Mouse (Mus musculus): ENCODE results near the gene Ank2. TPM values are rescaled to one million over a fixed set of nuclear protein-coding genes. Genes with fewer than 3 reads are reported as not detected.
A peak's percentile ranks its signal among the peaks of the same experiment; 100 is the strongest.

Gene Ank2
- polyA plus RNA-seq, 1 experiment: 32.5 TPM

GRCm38 (mm10) chr3:127123376-127123775 is 375.8 kb downstream of the Ank2 start:
- peak overlapping the region; percentile 38 for H3K4me3 ChIP-seq (ENCODE audit: insufficient read depth, low read depth, low read length)
- 0 out of 2 replicates have a peak, but pooled peaks cover 5% of the 10 kb centered on the region for H3K4me1 ChIP-seq (ENCODE audit: control insufficient read depth, insufficient read depth, insufficient read length, low read length)
- H3K27ac ChIP-seq (replicated peaks; ENCODE audit: low read depth, low read length): no peak overlapping the region

DNA sequence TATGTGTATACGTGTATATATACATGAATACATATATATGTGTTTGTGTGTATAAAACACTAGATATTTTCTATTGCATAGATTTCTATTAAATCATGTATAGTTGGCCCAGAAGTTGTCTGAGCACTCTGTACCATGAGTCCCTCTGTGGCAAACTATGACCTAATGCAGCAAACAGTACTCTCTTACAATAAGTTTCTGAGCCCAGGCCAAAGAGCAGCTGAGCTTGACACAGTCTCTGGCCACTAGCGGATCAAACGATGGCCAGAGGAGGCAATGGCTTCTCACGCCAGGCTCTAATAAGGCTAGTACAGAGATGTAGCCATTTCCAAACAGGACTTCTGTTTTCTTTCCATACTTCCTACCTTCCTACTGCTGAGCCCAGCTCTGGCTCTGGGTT is 380.4 kb downstream of the Ank2 start:
- Histone ChIP-seq H3K4me3 (ENCODE audit: insufficient read depth, low read depth, low read length) (no peak overlapping the region), H3K27ac (replicated peaks; ENCODE audit: low read depth, low read length) (no peak overlapping the region), H3K4me1 (ENCODE audit: control insufficient read depth, insufficient read depth, insufficient read length, low read length) (no peaks in the 10 kb centered on the region)

- Histone ChIP-seq H3K27ac (replicated peaks; ENCODE audit: low read depth, low read length) (no peak overlapping the region), H3K4me3 (ENCODE audit: insufficient read depth, low read depth, low read length) (no peak overlapping the region), H3K4me1 (ENCODE audit: control insufficient read depth, insufficient read depth, insufficient read length, low read length) (no peaks in the 10 kb centered on the region)
Measured at GRCm38 (mm10) chr3:127116226-127116625, 382.9 kb downstream of the Ank2 start.

GRCm38 (mm10) chr3:127113238-127113637 is 385.9 kb downstream of the Ank2 start:
- H3K4me1 ChIP-seq (ENCODE audit: control insufficient read depth, insufficient read depth, insufficient read length, low read length): no peaks in the 10 kb centered on the region
- no peak overlapping the region for H3K27ac ChIP-seq (replicated peaks; ENCODE audit: low read depth, low read length)
- no peak overlapping the region for H3K4me3 ChIP-seq (ENCODE audit: insufficient read depth, low read depth, low read length)

- H3K27ac ChIP-seq (replicated peaks; ENCODE audit: low read depth, low read length): no peak overlapping the region
- no peaks in the 10 kb centered on the region for H3K4me1 ChIP-seq (ENCODE audit: control insufficient read depth, insufficient read depth, insufficient read length, low read length)
- H3K4me3 ChIP-seq (ENCODE audit: insufficient read depth, low read depth, low read length): no peak overlapping the region
Measured at GRCm38 (mm10) chr3:127109413-127109812, 389.7 kb downstream of the Ank2 start.

- Histone ChIP-seq H3K4me3 (ENCODE audit: insufficient read depth, low read depth, low read length) (no peak overlapping the region), H3K27ac (replicated peaks; ENCODE audit: low read depth, low read length) (no peak overlapping the region), H3K4me1 (ENCODE audit: control insufficient read depth, insufficient read depth, insufficient read length, low read length) (no peaks in the 10 kb centered on the region)
Measured at GRCm38 (mm10) chr3:127108481-127108880, 390.7 kb downstream of the Ank2 start.

- Histone ChIP-seq H3K4me1 (ENCODE audit: control insufficient read depth, insufficient read depth, insufficient read length, low read length) (no peaks in the 10 kb centered on the region), H3K27ac (replicated peaks; ENCODE audit: low read depth, low read length) (no peak overlapping the region), H3K4me3 (ENCODE audit: insufficient read depth, low read depth, low read length) (no peak overlapping the region)
Measured at GRCm38 (mm10) chr3:127107281-127107680, 391.9 kb downstream of the Ank2 start.

DNA sequence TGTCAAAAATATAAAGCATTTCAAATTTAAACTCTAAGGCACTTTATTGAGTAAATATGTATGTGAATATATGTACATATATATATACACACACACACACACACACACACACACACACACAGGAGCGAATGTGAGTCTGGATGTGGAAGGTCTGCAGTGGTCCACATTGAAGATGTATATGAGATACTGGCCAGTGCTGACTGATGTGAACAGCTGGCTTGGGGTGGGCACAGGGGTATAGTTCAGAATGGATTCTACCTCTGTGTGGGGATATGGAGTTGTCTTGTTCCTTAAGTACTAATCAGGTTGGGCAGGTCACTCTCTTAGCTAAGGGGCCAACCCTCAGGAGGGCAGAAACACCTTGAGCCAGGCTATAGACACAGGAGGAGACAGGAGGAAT is 397.8 kb downstream of the Ank2 start:
- no peaks in the 10 kb centered on the region for H3K4me1 ChIP-seq (ENCODE audit: control insufficient read depth, insufficient read depth, insufficient read length, low read length)
- no peak overlapping the region for H3K4me3 ChIP-seq (ENCODE audit: insufficient read depth, low read depth, low read length)
- no peak overlapping the region for H3K27ac ChIP-seq (replicated peaks; ENCODE audit: low read depth, low read length)

GRCm38 (mm10) chr3:127097745-127098144 is 401.4 kb downstream of the Ank2 start:
- Histone ChIP-seq H3K4me1 (ENCODE audit: control insufficient read depth, insufficient read depth, insufficient read length, low read length) (no peaks in the 10 kb centered on the region), H3K27ac (replicated peaks; ENCODE audit: low read depth, low read length) (no peak overlapping the region), H3K4me3 (ENCODE audit: insufficient read depth, low read depth, low read length) (no peak overlapping the region)

DNA sequence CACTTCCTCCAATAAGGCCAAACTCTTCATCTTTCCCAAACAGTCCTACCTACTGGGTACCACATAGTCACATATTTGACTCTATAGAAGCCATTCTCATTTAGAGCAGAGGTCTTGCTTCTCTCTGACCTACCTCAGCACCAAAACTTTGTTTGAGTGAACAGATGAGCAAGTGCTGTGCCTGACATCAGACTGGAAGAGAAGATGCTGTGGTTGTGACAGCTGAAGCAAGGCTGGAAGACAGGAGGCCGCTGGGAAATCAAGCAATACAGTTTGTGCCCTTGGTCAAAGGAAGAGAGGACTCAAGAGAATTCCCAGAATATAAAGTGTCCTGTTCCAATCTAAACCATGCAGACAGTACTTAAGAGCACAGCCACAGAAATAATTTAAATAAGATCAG is 402.0 kb downstream of the Ank2 start:
- H3K4me3 ChIP-seq (ENCODE audit: insufficient read depth, low read depth, low read length): no peak overlapping the region
- H3K27ac ChIP-seq (replicated peaks; ENCODE audit: low read depth, low read length): no peak overlapping the region
- H3K4me1 ChIP-seq (ENCODE audit: control insufficient read depth, insufficient read depth, insufficient read length, low read length): no peaks in the 10 kb centered on the region

DNA sequence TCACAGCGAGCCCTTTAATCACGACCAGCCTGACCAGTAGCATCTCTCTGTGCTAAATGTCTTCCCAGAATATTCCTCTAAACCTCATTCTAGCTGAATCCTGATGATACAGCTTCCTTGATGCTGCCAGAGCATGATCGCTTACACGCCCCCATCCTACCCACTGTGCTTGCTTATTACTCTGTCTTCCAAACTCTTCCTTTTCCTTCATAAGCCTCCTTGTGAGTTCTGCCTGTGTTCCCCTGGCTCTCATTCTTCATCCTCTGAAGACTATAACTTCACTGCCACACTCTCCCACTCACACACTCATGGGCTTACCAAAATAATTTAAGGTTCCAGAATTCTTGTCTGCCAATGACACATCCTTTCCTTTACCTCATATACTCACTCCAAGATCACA is 405.5 kb downstream of the Ank2 start:
- H3K4me3 ChIP-seq (ENCODE audit: insufficient read depth, low read depth, low read length): no peak overlapping the region

DNA sequence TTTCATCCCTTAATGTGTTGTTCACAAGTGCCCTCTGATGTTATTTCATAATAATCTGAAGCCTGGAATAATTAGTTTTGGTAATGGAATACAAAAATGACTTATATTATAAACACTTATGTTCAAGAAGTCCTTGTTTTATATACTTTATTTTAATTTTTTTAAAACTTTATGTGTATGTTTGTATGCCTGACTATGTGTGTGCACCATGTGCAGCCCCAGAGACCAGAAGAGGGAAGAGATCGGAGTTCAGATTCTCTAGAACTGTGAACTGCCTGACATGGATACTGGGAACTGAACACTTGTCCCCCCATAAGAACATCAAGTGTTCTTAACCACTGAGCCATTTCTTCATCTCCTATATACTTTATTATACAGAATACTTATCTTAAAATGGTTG is 411.6 kb downstream of the Ank2 start:
- H3K4me3 ChIP-seq (ENCODE audit: insufficient read depth, low read depth, low read length): no peak overlapping the region

More for the DNA sequence above, 405.5 kb downstream of the Ank2 start:
- H3K27ac ChIP-seq (replicated peaks; ENCODE audit: low read depth, low read length): no peak overlapping the region
- H3K4me1 ChIP-seq (ENCODE audit: control insufficient read depth, insufficient read depth, insufficient read length, low read length): no peaks in the 10 kb centered on the region

GRCm38 (mm10) chr3:127086834-127087506 is 412.2 kb downstream of the Ank2 start:
- no peak overlapping the region for H3K4me3 ChIP-seq (ENCODE audit: insufficient read depth, low read depth, low read length)
- H3K4me1 ChIP-seq (ENCODE audit: control insufficient read depth, insufficient read depth, insufficient read length, low read length): no peaks in the 10 kb centered on the region
- H3K27ac ChIP-seq (replicated peaks; ENCODE audit: low read depth, low read length): no peak overlapping the region

More for the DNA sequence above, 411.6 kb downstream of the Ank2 start:
- no peaks in the 10 kb centered on the region for H3K4me1 ChIP-seq (ENCODE audit: control insufficient read depth, insufficient read depth, insufficient read length, low read length)
- no peak overlapping the region for H3K27ac ChIP-seq (replicated peaks; ENCODE audit: low read depth, low read length)

GRCm38 (mm10) chr3:127077369-127077768 is 421.8 kb downstream of the Ank2 start:
- H3K4me3 ChIP-seq (ENCODE audit: insufficient read depth, low read depth, low read length): no peak overlapping the region
- no peak overlapping the region for H3K27ac ChIP-seq (replicated peaks; ENCODE audit: low read depth, low read length)

DNA sequence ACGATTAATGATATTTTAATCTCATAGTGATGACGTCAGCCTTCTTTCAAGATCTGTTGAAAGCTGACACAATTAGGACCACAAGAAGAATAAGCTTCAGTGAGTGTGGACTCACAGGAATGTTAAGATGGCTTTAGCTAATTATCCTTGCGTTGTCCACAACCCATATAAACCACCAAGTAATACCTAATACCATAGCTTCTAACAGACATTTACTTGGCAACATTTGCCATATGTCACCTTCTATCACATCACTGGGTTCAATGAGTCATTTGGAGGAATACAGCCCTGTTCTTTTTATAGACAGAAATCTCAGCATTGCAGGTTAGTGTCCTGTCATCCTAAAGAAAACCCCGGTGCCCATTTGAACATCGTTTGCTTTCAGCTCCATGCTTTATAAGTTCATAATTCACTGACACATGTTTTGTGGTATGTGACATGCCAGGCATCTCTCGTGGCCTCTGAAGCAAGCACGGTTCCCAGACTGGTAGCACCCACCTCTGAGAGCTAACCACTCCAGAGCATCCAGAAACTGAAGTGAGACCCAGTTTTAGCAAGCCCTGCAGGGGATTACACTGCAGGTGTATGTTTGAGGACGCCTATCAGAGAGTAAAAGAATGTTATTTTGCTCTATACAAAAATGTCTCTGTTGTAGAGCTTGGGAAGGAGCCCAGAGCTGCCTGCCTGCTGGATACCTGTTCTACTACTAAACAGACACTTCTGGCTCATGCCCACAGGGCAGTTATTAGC is 423.4 kb downstream of the Ank2 start:
- Histone ChIP-seq H3K4me1 (ENCODE audit: control insufficient read depth, insufficient read depth, insufficient read length, low read length) (no peaks in the 10 kb centered on the region; the same call in 1 of the 2 replicates), H3K4me3 (ENCODE audit: insufficient read depth, low read depth, low read length) (no peak overlapping the region), H3K27ac (replicated peaks; ENCODE audit: low read depth, low read length) (no peak overlapping the region)

More at GRCm38 (mm10) chr3:127077369-127077768, 421.8 kb downstream of the Ank2 start:
- H3K4me1 ChIP-seq (ENCODE audit: control insufficient read depth, insufficient read depth, insufficient read length, low read length): no peaks in the 10 kb centered on the region

DNA sequence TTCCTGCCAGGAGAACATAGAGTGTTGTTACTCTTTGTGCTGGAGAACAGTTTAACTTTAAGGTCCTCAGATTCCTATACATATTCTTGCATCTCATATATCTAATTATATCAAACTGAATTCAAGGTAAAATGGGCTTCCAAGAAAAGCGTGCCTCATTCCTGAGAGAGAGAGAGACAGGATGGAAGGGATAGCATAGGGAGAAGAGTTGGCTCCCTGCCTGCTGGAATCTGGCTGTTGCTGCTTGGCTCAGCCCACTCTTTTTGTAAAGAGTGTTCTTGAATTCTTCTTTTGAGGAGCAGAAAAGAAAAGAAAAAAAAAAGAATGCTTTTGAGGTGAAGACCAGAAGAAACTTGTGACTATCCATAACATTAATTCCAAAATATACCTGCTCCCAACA is 427.7 kb downstream of the Ank2 start:
- no peak overlapping the region for H3K27ac ChIP-seq (replicated peaks; ENCODE audit: low read depth, low read length)
- no peak overlapping the region for H3K4me3 ChIP-seq (ENCODE audit: insufficient read depth, low read depth, low read length)
- H3K4me1 ChIP-seq (ENCODE audit: control insufficient read depth, insufficient read depth, insufficient read length, low read length): no peaks in the 10 kb centered on the region; the same call in 1 of the 2 replicates
